Mouse (Mus musculus) CH12.LX (cell line): ENCODE measurements around the gene Tacc3. TPM values are rescaled to one million over a fixed set of nuclear protein-coding genes. Genes with fewer than 3 reads are reported as not detected.

Source experiments
- DNase-seq: peaks from one replicate; pipeline ENCODE4 v3.0.0-alpha.2; 2013; ENCODE audit errors: extremely low read depth
- H3K27ac ChIP-seq: 2 replicates; pipeline ENCODE4 v1.5.1; 2012; ENCODE audit warnings: low read depth, mild to moderate bottlenecking, control low read depth, moderate library complexity; ENCODE audit not compliant: insufficient read depth
- H3K27me3 ChIP-seq: replicated peaks from 2 replicates; pipeline ENCODE3; 2012; ENCODE audit warnings: inconsistent platforms
- H3K36me3 ChIP-seq, 2 experiments: replicated peaks in 1 of 2; 2 replicates each; pipeline versions ENCODE3 to v1.6.1; 2012; ENCODE audit warnings: inconsistent platforms in 1 of 2, low read length in 1 of 2, mild to moderate bottlenecking in 1 of 2, mixed read lengths in 1 of 2, moderate library complexity in 1 of 2; ENCODE audit not compliant: control insufficient read depth in 1 of 2, insufficient read depth in 1 of 2
- H3K4me1 ChIP-seq, 2 experiments: 2 replicates each; pipeline ENCODE4 v1.6.1; 2012; ENCODE audit warnings: inconsistent platforms in 1 of 2, moderate library complexity in 1 of 2; ENCODE audit not compliant: insufficient read depth in 2 of 2, control insufficient read depth in 1 of 2
- H3K4me2 ChIP-seq: 2 replicates; pipeline ENCODE4 v1.6.1; 2012; ENCODE audit warnings: low read depth, mild to moderate bottlenecking, control low read depth; ENCODE audit not compliant: poor library complexity, insufficient read depth, severe bottlenecking
- H3K4me3 ChIP-seq, 3 experiments: fragments of 150-350 bp in 1 of 3; sonication (generic) in 1 of 3; replicated peaks in 1 of 3; 2 replicates each; pipeline versions ENCODE3 to v1.5.1; 2011 to 2012; ENCODE audit warnings: low read depth in 2 of 3, low read length in 2 of 3, mild to moderate bottlenecking in 2 of 3, moderate library complexity in 2 of 3, control low read depth in 1 of 3, improper control_type of control experiment in 1 of 3, inconsistent platforms in 1 of 3, mixed read lengths in 1 of 3; ENCODE audit not compliant: poor library complexity in 1 of 3
- H3K79me2 ChIP-seq: replicated peaks from 2 replicates; pipeline ENCODE4 v1.6.1; 2012; ENCODE audit warnings: mild to moderate bottlenecking, moderate library complexity; ENCODE audit not compliant: control insufficient read depth, poor library complexity, insufficient read depth, severe bottlenecking; ENCODE audit errors: extremely low read depth
- H3K9ac ChIP-seq: 2 replicates; pipeline ENCODE4 v1.6.1; 2012; ENCODE audit warnings: low read depth, mild to moderate bottlenecking, control low read depth, moderate library complexity; ENCODE audit not compliant: insufficient read depth
- H3K9me3 ChIP-seq: replicated peaks from 2 replicates; pipeline ENCODE3; 2012; ENCODE audit warnings: low read length, inconsistent platforms, mixed read lengths
- CHD1 ChIP-seq: IDR thresholded peaks from 2 replicates; pipeline ENCODE4 v1.6.1; 2012; ENCODE audit warnings: low read depth, low read length, improper control_type of control experiment, inconsistent platforms
- CTCF ChIP-seq, 2 experiments: IDR thresholded peaks in 1 of 2; conservative IDR thresholded peaks in 1 of 2; 2 replicates each; pipeline ENCODE4 v1.5.1; 2011 to 2012; ENCODE audit warnings: low read depth in 2 of 2, low read length in 2 of 2, improper control_type of control experiment in 1 of 2, inconsistent platforms in 1 of 2, mild to moderate bottlenecking in 1 of 2, moderate library complexity in 1 of 2
- E2F4 ChIP-seq: IDR thresholded peaks from 2 replicates; pipeline ENCODE4 v1.6.1; 2011; ENCODE audit warnings: low read depth, low read length, improper control_type of control experiment; ENCODE audit not compliant: insufficient replicate concordance
- ELF1 ChIP-seq: IDR thresholded peaks from 2 replicates; pipeline ENCODE4 v1.6.1; 2014; ENCODE audit warnings: low read depth, mild to moderate bottlenecking, inconsistent platforms, low read length, improper control_type of control experiment
- EP300 ChIP-seq: IDR thresholded peaks from 2 replicates; pipeline ENCODE4 v1.6.1; 2011; ENCODE audit warnings: low read length, improper control_type of control experiment
- ETS1 ChIP-seq: conservative IDR thresholded peaks from 2 replicates; pipeline ENCODE4 v1.6.1; 2012; ENCODE audit warnings: low read depth, mild to moderate bottlenecking, inconsistent platforms, low read length, improper control_type of control experiment, moderate library complexity
- HCFC1 ChIP-seq: IDR thresholded peaks from 2 replicates; pipeline ENCODE4 v1.6.1; 2012; ENCODE audit warnings: low read depth, mild to moderate bottlenecking, inconsistent platforms, low read length, improper control_type of control experiment
- IRF4 ChIP-seq: IDR thresholded peaks from 2 replicates; pipeline ENCODE4 v1.6.1; 2014; ENCODE audit warnings: low read depth, mild to moderate bottlenecking, inconsistent platforms, low read length, improper control_type of control experiment
- JUN ChIP-seq: IDR thresholded peaks from 2 replicates; pipeline ENCODE4 v1.6.1; 2011; ENCODE audit warnings: low read depth, mild to moderate bottlenecking, low read length, improper control_type of control experiment, moderate library complexity; ENCODE audit not compliant: insufficient read depth
- MAX ChIP-seq: IDR thresholded peaks from 2 replicates; pipeline ENCODE4 v1.6.1; 2011; ENCODE audit warnings: low read length, improper control_type of control experiment
- MAZ ChIP-seq: IDR thresholded peaks from 2 replicates; pipeline ENCODE4 v1.6.1; 2012; ENCODE audit warnings: low read depth, mild to moderate bottlenecking, inconsistent platforms, low read length, improper control_type of control experiment, moderate library complexity
- MEF2A ChIP-seq: IDR thresholded peaks from 2 replicates; pipeline ENCODE4 v1.6.1; 2014; ENCODE audit warnings: low read depth, mild to moderate bottlenecking, inconsistent platforms, low read length, improper control_type of control experiment, borderline replicate concordance
- MXI1 ChIP-seq: IDR thresholded peaks from 2 replicates; pipeline ENCODE4 v1.6.1; 2011; ENCODE audit warnings: mild to moderate bottlenecking, low read depth, low read length, improper control_type of control experiment
- MYC ChIP-seq: IDR thresholded peaks from 2 replicates; pipeline ENCODE4 v1.6.1; 2011; ENCODE audit warnings: low read depth, mild to moderate bottlenecking, improper control_type of control experiment, low read length
- POLR2A ChIP-seq: IDR thresholded peaks from 2 replicates; pipeline ENCODE4 v1.6.1; 2011; ENCODE audit warnings: low read depth, mild to moderate bottlenecking, improper control_type of control experiment, low read length
- POLR2AphosphoS2 ChIP-seq: IDR thresholded peaks from 2 replicates; pipeline ENCODE4 v1.6.1; 2011; ENCODE audit warnings: low read depth, low read length, improper control_type of control experiment
- SIN3A ChIP-seq: IDR thresholded peaks from 2 replicates; pipeline ENCODE4 v1.6.1; 2012; ENCODE audit warnings: low read length, improper control_type of control experiment, inconsistent platforms
- TBP ChIP-seq: conservative IDR thresholded peaks from 2 replicates; pipeline ENCODE4 v1.6.1; 2011; ENCODE audit warnings: low read depth, low read length, improper control_type of control experiment
- TCF12 ChIP-seq: IDR thresholded peaks from 2 replicates; pipeline ENCODE4 v1.6.1; 2014; ENCODE audit warnings: low read depth, mild to moderate bottlenecking, inconsistent platforms, low read length, improper control_type of control experiment
- USF2 ChIP-seq: conservative IDR thresholded peaks from 2 replicates; pipeline ENCODE4 v1.6.1; 2011; ENCODE audit warnings: low read depth, low read length, improper control_type of control experiment
- ZKSCAN1 ChIP-seq: IDR thresholded peaks from 2 replicates; pipeline ENCODE4 v1.6.1; 2012; ENCODE audit warnings: low read depth, inconsistent platforms, low read length, improper control_type of control experiment, borderline replicate concordance
- ZMIZ1 ChIP-seq: IDR thresholded peaks from 2 replicates; pipeline ENCODE4 v1.6.1; 2012; ENCODE audit warnings: low read depth, mild to moderate bottlenecking, inconsistent platforms, low read length, improper control_type of control experiment
- ZNF384 ChIP-seq: IDR thresholded peaks from 2 replicates; pipeline ENCODE4 v1.6.1; 2012; ENCODE audit warnings: low read depth, low read length, improper control_type of control experiment, inconsistent platforms
- dilution Hi-C: fragments of 300-500 bp; cut with MboI; formaldehyde crosslinking; loops from 2 replicates; pipeline ENCODE4 v1.14.3; 2020; ENCODE audit warnings: low sequenced_read_pairs; ENCODE audit not compliant: extremely low pct_unique_long_range_greater_than_20kb, extremely low pct_ligation_motif_present
- in situ Hi-C: fragments of 300-500 bp; cut with MboI; formaldehyde crosslinking; loops from 3 replicates; pipeline ENCODE4 v1.14.3; 2019; ENCODE audit warnings: low sequenced_read_pairs, low pct_ligation_motif_present, low pct_unique_long_range_greater_than_20kb, mixed read lengths
- polyA plus RNA-seq: library from polyadenylated mRNA; unstranded; fragments of >175 nt; gene quantifications from 2 replicates; pipeline ENCODE4 v1.2.1, GENCODE M21; 2012; ENCODE audit warnings: low read depth; ENCODE audit not compliant: insufficient read length
- total RNA-seq, 2 experiments: library from RNA; depleted of rRNA; stranded (reverse); fragments of 300-350 nt in 1 of 2; fragments of >200 nt in 1 of 2; gene quantifications; 2 replicates each; pipeline ENCODE4 v1.2.3; 2012 to 2014

Gene Tacc3
- total and polyA plus RNA-seq, 3 experiments = 89.4 to 186 (median 160) TPM

GRCm38 (mm10) chr5:33720852-33721490, 63.0 kb downstream of the Tacc3 start (continued):
- no peak for TF ChIP-seq HCFC1

- TF ChIP-seq TCF12 (peak; percentile 35; the same call in 1 of the 2 replicates), TBP (no peak), ZKSCAN1 (no peak), JUN (no peak), ELF1 (peak; percentile 8; the same call in 1 of the 2 replicates), USF2 (no peak), POLR2A (peak; percentile 27; the same call in 1 of the 2 replicates), HCFC1 (no peak), MEF2A (no peak)
- Histone ChIP-seq H3K4me3 (peak within 1 kb of the TSS; percentile 32 to 50 (median 39)), H3K9ac (peak within 1 kb of the TSS; percentile 22), H3K27ac (no peak within 1 kb of the TSS), H3K79me2 (no peaks in the 10 kb centered on the region), H3K4me2 (peak within 1 kb of the TSS; percentile 79), H3K9me3 (peaks cover 15% of the 10 kb centered on the region), H3K4me1 (peaks cover 0 to 28% of the 10 kb centered on the region in 2 experiments; a peak in 2 of 4 replicates), H3K36me3 (no peaks in the 10 kb centered on the region), H3K27me3 (peaks cover 81% of the 10 kb centered on the region)
- in situ Hi-C loops (no loop called here), dilution Hi-C loops (no loop called here)
- no peak for DNase-seq
Measured at GRCm38 (mm10) chr5:33721541-33722265, 63.8 kb downstream of the Tacc3 start, which contains the start of gene Fgfr3. Fgfr3 (plus strand) TSS chr5:33721674.

GRCm38 (mm10) chr5:33722266-33723018, 64.5 kb downstream of the Tacc3 start:
- Histone ChIP-seq H3K27me3 (peaks cover 87% of the 10 kb centered on the region), H3K4me3 (peak overlapping the region in 2 of 3 experiments; percentile 39 to 50), H3K9ac (peak overlapping the region; percentile 22; the same call in 1 of the 2 replicates), H3K4me2 (peak overlapping the region; percentile 79), H3K9me3 (peaks cover 15% of the 10 kb centered on the region), H3K36me3 (no peaks in the 10 kb centered on the region), H3K4me1 (peaks cover 0 to 23% of the 10 kb centered on the region in 2 experiments; a peak in 2 of 4 replicates), H3K79me2 (no peaks in the 10 kb centered on the region), H3K27ac (no peak overlapping the region)
- no peak for TF ChIP-seq MAX
- TF ChIP-seq CTCF (conservative IDR thresholded peaks at IDR 0.05 in 1 of 2, IDR thresholded peaks at IDR 0.05 in 1 of 2; ENCODE audit: low read depth in 2 of 2, low read length in 2 of 2) = no peak
- no peak for TF ChIP-seq JUN
- no peak for TF ChIP-seq EP300
- TF ChIP-seq ZNF384 = no peak
- no peak for TF ChIP-seq ETS1
- no peak for TF ChIP-seq CHD1
- TF ChIP-seq SIN3A = no peak
- TF ChIP-seq MAZ = no peak
- TF ChIP-seq IRF4 = no peak
- TF ChIP-seq MYC = no peak
- TF ChIP-seq MXI1 = no peak
- no peak for TF ChIP-seq E2F4
- no peak for TF ChIP-seq ZMIZ1
- TF ChIP-seq MEF2A = no peak
- TF ChIP-seq POLR2AphosphoS2 = no peak
- in situ Hi-C loops = no loop called here
- dilution Hi-C loops = no loop called here
- no peak for DNase-seq
